Mouse (Mus musculus) right cerebral cortex, adult 2 months (tissue): ENCODE data around the gene Rdh5.

Experiments
- DNase-seq, 2 experiments: peaks; one replicate each; pipeline ENCODE4 v3.0.0; 2021 to 2022; ENCODE audit warnings: low spot score in 2 of 2

The Rdh5 gene

DNA sequence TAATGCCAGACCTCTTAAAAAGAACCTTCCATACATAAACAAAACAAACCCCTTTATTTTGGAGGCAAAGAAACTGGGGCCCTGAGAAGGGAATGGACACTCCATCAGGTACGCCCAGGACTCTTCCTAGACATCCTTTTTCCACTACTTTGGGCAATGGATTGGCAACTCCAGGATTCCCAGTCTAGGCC lies at the start of gene Rdh5:
Gene Rdh5 (minus strand): TSS at position 67 of the 191 bp plus-strand sequence.
- DNase-seq, result no peak

- no peak for DNase-seq
Observed at GRCm38 (mm10) chr10:128970740-128971250, 48.1 kb upstream of the Rdh5 start.

- no peak for DNase-seq
Observed at GRCm38 (mm10) chr10:128968341-128968749, 45.7 kb upstream of the Rdh5 start.

DNA sequence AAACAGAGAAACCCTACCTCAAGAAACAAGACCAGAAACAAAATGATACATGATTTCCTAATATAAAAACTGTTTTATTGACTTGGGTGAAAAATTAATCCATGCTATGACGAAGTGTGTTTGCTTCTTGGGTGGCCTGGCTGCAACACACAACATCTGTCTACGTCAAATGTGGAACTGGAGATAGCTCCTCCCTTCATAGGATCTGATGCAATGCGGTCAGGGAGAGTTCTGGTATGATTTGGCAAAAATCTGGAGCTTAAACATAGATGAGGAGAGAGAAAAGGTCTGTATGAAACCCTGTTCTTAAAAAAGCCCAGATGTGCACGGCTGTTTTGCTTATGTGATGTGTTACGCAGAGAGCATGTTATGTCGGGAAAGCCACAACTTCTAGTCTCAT lies 43.2 kb upstream of the Rdh5 start:
- DNase-seq, result no peak

DNA sequence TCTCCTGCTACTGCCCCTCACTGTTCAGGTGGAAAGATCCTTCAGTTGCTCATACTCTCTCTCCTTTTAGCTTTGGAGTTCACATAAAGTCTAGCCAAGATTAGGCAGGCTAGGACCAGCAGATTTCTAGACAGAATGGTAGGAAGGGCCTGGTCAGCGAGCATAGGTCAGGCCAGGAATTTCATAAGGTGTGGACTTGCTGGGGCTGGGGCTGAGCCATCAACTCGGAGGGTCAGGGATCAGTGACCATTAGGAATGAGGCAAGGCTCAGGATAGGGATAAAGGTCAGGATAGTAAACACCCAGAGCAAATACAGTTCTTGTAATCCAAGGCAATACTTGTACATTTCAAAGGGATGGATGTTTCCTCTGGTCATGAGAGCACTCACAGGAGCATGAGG lies 42.3 kb upstream of the Rdh5 start:
- DNase-seq, result no peak

DNA sequence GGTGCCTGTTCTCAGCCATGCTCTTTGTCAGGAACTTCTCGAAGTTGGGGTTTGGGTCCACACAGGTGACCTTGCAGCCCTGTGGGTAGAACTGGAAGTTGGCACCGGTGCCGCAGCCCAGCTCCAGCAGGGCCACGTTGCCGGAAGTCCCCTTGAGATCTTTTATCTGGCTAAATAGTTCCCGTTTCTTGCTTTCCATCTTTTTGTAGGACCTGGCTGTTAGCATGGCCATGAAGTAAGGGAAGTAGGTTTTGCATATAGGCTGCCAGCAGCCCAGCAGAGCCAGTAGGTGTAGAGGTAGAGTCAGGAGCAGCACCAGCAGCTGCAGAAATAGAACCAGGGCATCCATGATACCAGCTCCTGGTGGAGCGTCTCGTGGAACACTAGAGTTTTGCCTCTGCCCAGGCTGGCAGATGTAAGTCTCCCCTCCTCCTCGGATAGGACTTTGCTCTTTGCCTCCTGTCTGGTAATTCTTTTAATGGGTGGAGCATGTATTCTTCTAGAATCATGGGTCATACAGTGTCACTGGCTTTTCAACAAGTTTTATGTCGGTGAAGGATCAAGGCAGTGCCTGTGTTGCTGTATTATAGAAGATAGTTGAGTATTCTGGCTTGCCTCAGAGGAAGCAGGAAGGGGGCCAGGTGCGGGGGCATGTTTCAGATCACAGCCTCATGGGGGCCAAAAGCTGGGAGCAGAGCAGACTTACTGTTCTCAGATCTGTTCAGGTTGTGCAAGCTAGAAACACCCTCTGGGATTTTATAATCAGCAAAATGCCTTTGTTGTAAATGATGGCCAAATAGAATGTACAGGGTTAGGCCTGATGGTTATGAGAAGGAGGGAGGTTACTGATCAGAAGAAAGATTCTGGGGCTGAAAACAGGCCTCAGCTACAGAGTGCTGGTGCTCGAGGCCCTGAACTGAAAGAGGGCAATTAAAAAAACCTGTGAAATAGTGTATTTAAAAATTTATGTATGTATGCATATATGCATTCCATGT lies 38.2 kb upstream of the Rdh5 start, which contains the start of gene Mettl7b:
Gene Mettl7b (minus strand): TSS at position 399 of the 995 bp plus-strand sequence.
- no peak for DNase-seq

DNA sequence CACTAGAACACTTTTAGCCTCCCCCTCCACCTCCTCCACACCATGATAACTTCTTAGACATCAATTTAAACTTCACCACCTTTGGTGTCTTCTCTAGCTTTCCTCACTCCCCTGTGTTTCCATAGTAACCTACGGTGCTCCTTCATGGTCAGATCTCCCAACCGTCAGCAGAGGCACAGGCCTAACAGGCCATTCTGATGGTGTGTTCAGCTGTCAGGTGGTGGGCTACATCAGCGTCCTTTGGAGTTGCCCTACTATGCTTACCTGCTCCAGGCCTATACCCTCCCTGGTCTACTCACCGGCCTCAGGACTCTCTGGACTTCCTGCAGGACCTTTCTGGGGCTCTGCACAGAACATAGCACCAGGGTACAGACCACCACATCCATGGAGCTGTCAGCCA lies 37.5 kb upstream of the Rdh5 start:
- DNase-seq, result no peak

GRCm38 (mm10) chr10:128958340-128958739 lies 35.7 kb upstream of the Rdh5 start:
- DNase-seq, result no peak

DNA sequence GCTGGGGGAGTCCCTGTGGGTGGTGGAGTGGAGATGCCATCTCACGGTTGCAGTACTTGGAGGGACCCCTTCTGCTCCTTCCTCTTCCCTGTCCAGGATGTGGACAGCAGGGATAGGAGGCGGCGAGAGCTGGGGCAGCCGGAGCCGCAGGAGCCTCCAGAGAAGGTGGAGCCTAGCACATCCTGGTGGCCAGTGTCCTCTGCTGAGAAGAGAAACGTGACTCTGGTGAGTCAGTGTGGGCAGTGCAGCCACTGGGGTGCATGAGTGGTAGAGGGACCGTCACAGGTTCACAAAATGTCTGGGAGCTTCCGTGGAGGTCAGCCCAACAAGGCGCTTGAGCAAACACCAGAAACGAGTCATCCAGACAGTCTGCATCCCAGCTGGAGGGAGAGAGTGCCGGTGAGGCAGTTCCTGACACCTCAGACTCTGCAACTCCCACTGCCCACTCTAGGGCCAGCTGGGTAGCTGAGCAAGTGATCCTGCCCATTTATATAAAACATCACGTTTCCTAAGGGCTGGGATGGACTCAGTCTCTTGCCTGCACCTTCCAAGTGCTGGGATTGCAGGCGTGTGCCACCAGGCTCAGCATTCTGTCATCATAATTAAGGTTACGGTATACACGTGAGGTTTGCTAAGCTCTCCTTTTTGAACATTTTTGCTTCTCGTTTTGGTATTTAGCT lies 27.7 kb upstream of the Rdh5 start:
- DNase-seq, result no peak

- DNase-seq, result no peak
Observed at GRCm38 (mm10) chr10:128947496-128947895, 24.8 kb upstream of the Rdh5 start.

DNA sequence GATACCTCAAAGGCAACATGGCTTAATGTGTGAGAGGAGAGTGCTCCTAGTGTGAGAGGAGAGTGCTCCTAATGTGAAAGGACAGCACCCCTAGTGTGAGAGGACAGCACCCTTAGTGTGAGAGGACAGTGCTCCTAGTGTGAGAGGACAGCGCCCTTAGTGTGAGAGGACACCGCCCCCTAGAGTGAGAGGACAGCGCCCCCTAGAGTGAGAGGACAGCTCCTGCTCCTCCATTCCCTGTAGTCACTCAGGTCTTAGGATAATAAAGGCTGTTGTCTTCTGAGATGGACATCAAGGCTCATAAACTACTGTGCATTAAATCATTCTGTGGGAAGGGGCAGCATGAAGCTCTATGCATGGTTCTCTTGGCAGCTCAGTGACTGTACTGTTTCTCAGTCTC lies 23.0 kb upstream of the Rdh5 start:
- no peak for DNase-seq

DNA sequence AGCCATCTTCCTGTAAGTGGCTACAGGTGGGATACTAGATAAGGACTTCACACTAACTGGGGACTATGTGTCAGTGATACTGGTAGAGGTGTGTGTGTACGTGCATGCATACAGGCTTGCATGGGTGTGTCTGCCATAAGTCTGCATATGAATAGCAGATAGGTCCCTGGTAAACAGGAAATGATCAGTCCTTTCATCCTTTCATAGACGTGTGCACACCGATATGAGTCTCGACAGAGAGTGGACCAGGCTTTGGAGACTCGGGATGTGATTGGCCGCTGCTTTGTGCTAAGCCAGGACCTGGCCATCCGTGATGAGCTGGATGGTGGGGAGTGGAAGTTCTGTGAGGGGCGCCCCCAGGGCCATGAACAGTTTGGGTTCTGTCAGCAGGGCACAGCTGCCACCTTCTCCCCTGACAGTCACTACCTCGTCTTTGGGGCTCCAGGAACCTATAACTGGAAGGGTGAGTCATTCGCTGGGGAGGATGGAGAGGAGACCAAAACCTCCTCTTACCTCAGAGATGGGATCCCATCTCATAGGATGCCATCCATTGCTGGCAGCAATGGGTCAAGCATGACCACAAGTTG lies 17.9 kb upstream of the Rdh5 start:
- DNase-seq, result no peak

DNA sequence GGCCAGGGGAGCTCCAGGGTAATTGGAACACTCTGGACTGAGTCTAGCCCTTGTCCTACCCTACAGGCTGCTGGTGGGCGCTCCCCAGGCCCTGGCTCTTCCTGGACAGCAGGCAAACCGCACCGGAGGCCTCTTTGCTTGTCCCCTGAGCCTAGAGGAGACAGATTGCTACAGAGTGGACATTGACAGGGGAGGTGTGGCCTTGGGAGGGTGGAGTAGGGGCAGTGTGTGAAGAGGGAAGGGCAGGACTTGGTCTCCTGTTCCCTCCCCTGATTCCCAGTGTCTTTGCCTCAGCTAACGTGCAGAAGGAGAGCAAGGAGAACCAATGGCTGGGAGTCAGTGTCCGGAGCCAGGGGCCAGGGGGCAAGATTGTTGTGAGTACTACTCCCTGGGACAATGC lies 16.3 kb upstream of the Rdh5 start:
- no peak for DNase-seq

GRCm38 (mm10) chr10:128938457-128938856 lies 15.8 kb upstream of the Rdh5 start:
- no peak for DNase-seq

DNA sequence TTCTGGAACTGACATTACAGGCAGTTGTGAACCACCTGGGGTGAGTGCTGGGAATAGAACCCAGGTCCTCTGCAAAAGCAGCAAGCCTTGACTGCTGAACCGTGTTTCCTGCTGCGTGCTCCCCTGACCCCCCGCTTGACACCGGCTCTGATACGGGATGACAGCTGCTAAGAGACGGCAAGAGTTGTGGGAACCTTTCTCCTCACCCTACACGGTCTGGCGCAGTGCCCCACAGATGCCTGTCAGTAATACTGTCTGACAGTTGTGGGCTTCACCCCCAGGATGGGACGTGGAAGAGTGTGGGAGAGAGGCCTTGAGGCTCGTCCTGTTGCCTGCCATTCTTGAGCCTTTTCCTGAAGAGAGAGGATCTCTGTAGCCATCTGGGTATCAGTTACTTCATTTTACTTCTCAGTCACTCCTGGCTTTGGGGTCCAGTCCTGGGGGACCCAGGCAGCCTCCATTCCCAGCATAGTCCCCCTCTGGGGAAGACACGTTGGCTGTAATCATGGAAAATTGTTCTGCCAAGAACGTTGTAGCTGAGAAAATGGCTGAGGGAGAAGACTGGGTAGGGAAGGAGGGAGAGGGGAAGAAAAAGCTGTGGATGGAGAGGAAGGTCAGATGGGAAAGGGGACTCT lies 15.2 kb upstream of the Rdh5 start:
- DNase-seq, result no peak

- DNase-seq, result no peak
Observed at GRCm38 (mm10) chr10:128935826-128936440, 13.2 kb upstream of the Rdh5 start.

DNA sequence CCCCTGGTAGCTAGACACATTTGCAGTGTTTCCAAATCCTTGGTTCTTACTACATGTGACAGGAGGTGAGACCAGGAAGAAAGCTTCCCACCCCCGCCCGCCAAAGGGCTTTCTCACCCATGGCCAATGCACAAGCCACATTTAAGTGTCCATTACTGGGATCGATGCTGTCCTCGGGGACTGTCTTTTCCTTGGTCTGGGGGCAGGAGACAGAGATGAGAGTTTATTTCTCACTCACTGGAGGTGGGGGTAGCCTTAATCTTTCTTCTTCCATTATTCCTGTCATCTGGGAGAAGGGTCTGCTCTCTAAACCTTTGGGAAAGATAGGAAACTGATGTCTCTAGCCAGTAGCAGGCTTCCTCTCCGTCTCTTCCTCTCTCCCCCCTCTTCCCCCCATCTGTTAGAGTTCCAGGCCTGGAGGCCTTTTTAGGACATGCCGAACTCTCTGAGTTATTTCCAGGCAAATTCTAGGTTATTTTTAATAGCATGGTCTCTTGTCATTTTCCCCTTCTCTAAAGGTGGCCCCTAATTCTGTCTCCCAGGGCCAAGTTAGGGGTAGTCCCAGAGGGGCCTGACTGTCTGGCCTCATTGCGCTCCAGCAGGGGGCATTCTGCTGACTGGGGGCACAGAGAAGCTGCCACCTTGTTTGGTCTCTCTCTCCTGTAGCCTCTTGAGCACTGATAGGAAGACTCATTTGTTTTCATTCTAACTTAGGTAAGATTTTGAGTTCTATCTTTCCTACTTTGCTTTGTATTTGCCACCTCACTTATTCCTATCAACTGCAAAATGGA lies 12.5 kb upstream of the Rdh5 start:
- no peak for DNase-seq

DNA sequence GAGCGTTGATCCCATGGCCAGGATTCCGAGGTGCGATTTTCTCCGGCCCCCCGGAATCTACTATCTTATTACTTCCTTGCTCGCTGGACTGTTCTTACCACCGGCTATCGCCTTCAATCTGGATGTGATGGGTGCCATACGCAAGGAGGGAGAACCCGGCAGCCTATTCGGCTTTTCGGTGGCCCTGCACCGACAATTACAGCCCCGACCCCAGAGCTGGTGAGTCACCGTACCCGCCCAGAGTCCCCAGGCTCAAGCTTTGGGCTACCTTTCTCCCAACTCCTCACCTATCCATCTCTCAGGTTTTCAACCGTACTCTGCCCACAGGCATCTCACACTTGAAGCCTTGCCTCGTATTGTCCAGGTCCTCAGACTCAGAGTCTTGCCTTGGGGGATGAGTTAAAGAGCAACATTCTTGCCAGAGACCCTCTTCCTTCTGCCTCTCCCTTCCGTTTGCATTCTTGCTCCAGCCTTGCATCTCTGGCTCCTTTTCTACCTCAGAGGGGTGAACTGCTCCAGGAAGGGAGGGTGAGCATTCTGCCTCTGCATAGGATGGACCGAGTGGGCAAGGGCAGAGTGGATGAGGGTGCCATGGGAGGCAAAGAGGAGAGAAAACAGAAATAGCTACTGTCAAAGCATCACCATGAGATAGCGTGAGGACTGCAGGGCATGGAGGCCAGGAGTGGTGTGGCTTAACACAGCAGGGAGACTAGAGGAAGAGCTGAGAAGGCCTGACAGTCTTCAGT lies 11.5 kb upstream of the Rdh5 start:
- DNase-seq, result no peak

GRCm38 (mm10) chr10:128933574-128933973 lies 10.9 kb upstream of the Rdh5 start, which contains the start of gene Itga7:
Gene Itga7, plus strand, starts transcription at chr10:128933818.
- no peak for DNase-seq

DNA sequence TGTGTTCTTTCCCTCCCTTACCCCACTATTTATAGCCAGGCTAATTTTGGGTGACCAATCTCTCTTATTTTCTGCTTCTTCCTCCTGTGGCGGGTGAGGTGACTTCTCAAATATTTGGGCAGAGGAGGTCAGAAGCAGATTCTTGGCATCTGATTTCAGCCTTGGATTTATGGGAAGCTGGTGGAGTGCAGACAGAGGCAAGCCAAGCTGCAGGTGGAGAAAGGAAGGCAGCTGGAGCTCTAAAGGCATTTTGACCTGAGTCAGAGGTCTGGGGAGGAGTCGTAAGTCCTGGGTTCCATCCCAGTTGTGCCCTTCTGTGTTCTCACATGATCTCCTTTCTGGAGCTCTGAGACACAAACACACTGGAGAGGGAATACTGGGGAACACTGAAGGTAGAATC lies 8.8 kb upstream of the Rdh5 start:
- no peak for DNase-seq
